In the genomic region with DNA sequence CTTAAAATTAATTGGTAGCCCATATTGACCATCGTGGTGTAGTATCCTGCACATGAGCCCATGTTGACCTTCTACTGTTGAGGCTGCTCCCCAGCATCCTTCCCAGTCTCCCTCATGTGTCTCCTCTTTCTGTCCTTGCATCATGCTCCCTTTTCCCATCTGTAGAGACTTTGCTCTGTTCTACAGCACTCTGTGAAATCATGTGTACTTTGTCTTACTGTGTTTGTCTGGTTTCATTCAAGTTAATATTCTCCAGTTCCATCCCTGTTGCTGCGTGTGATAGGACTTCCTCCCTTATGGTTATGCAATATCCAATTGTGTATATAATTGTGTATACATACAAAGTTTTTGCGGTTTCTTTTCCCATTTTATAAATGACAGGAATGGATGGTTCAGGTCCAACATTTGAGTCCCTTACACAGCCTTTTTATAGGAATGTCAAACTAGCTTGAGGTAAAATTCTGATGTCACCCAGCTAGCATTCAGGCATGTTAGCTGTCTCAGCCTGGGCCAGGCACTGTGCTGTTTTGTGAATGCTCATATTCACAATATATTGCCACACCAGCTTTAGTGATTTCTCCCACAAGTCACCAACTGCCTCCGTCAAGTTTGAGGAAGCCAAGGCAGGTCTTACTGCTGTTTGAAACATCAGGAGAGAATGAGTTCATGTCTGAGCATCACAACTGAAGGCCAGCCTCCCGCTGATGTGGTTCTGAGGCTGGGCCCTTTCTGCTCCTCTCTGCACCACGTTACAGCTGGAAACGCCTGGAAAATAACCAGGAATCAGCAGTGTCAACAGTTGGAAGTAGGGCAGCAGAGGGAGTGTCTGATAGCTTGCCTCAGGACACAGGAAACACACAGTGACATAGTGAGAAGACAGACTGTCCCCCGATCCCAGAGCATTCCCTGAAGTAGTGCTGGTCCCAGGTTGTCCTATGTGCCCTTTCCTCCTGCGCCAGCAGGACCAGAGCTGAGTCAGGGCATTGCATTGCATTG, we compare ENCODE assay signal across 13 mouse cellular contexts.
DNase-seq lines count a peak whose midpoint lies in the region; ATAC-seq and TF ChIP-seq lines count a peak whose summit lies in the region.
"Had no signal": no experiment of that assay in that cellular context is flagged by ENCODE, and none has a peak within 500 bp of the region (broad histone marks: within the 10 kb centered on the region; RNA-seq: fewer than 3 reads in every experiment).

No protein-coding gene starts in this region.

- H3K9me3 ChIP-seq in kidney, embryonic 15.5 days (replicated peaks), result no peaks in the 10 kb centered on the region
- no peaks in the 10 kb centered on the region for H3K9me3 ChIP-seq in liver, postnatal 0 days (ENCODE audit: low read length)
- no peaks in the 10 kb centered on the region for H3K9me3 ChIP-seq in forebrain, embryonic 14.5 days (replicated peaks; ENCODE audit: control insufficient read depth, low read length)

- TF ChIP-seq POLR2A in heart, adult 2 months (IDR thresholded peaks at IDR 0.05; ENCODE audit: insufficient read depth, low read depth, low read length), result no peak

- H3K4me1 ChIP-seq in kidney, embryonic 15.5 days, result 0 out of 2 replicates have a peak, but pooled peaks cover 1% of the 10 kb centered on the region
- peaks cover 5% of the 10 kb centered on the region for H3K4me1 ChIP-seq in heart, adult 2 months (ENCODE audit: control insufficient read depth, insufficient read depth, low read length)
- peaks cover 19% of the 10 kb centered on the region; the same call in 1 of the 2 replicates for H3K4me1 ChIP-seq in liver, postnatal 0 days (ENCODE audit: insufficient read depth)
- H3K4me1 ChIP-seq in forebrain, embryonic 14.5 days (ENCODE audit: control insufficient read depth, insufficient read depth, low read length), result no peaks in the 10 kb centered on the region

- 88% methylated on average over 9 of the region's 9 CpGs for WGBS in kidney, embryonic 15.5 days
- WGBS in heart, adult 2 months, result 54% methylated on average over 9 of the region's 9 CpGs
- WGBS in liver, postnatal 0 days (ENCODE audit: insufficient replicate concordance), result 53% methylated on average over 9 of the region's 9 CpGs
- WGBS in forebrain, embryonic 14.5 days, result 96% methylated on average over 9 of the region's 9 CpGs

- no peak for ATAC-seq in kidney, embryonic 15.5 days (replicated peaks; ENCODE audit: low FRiP score)
- ATAC-seq in liver, postnatal 0 days, result peak; percentile 86
- no peak for ATAC-seq in forebrain, embryonic 14.5 days
- ATAC-seq: hindbrain, embryonic 16.5 days had no signal

- peaks cover 3% of the 10 kb centered on the region for H3K79me2 ChIP-seq in heart, adult 2 months (replicated peaks; ENCODE audit: control insufficient read depth, insufficient read depth, low read length)

- no peaks in the 10 kb centered on the region for H3K27me3 ChIP-seq in kidney, embryonic 15.5 days
- H3K27me3 ChIP-seq in heart, adult 2 months (ENCODE audit: control insufficient read depth, insufficient read depth, low read length), result no peaks in the 10 kb centered on the region
- no peaks in the 10 kb centered on the region for H3K27me3 ChIP-seq in liver, postnatal 0 days (ENCODE audit: insufficient read depth, low read length)
- H3K27me3 ChIP-seq in forebrain, embryonic 14.5 days (replicated peaks; ENCODE audit: control insufficient read depth, insufficient read depth, low read length), result no peaks in the 10 kb centered on the region

- DNase-seq in kidney, postnatal 10 days, result peak; percentile 32
- peak in 1 of 2 experiments; percentile 59 for DNase-seq in heart, adult 2 months
- peak; percentile 22 to 25 for DNase-seq in heart, postnatal 36 days
- no peak for DNase-seq in liver, postnatal 0 days
- no peak for DNase-seq in urinary bladder, postnatal 4 days (ENCODE audit: low spot score in 2 of 2)
- DNase-seq in retina, embryonic 14.5 days (ENCODE audit: low spot score), result no peak
- DNase-seq in forebrain, embryonic 14.5 days (ENCODE audit: low spot score), result no peak
- DNase-seq: cerebellum, adult 2 months; gastrocnemius, postnatal 14 days; lung, embryonic 14.5 days; right cerebral cortex, postnatal 4 days had no signal

- H3K9ac ChIP-seq in kidney, embryonic 15.5 days, result no peak overlapping the region
- no peak overlapping the region for H3K9ac ChIP-seq in heart, adult 2 months (ENCODE audit: low read depth, low read length)
- no peak overlapping the region for H3K9ac ChIP-seq in liver, postnatal 0 days (replicated peaks)
- H3K9ac ChIP-seq in forebrain, embryonic 14.5 days (ENCODE audit: low read length), result no peak overlapping the region
- H3K9ac ChIP-seq: lung, embryonic 14.5 days had no signal

- no peak for TF ChIP-seq EP300 in heart, adult 2 months (IDR thresholded peaks at IDR 0.05; ENCODE audit: insufficient read depth, low read depth, low read length)
- peak; percentile 49; the same call in 1 of the 2 replicates for TF ChIP-seq EP300 in liver, postnatal 0 days (IDR thresholded peaks at IDR 0.05; ENCODE audit: low read depth)

- no peak overlapping the region for H3K4me2 ChIP-seq in kidney, embryonic 15.5 days
- H3K4me2 ChIP-seq in liver, postnatal 0 days (ENCODE audit: low read depth, low read length), result 0 out of 2 replicates have a peak overlapping the region, but pooled peaks have one; percentile 20
- no peak overlapping the region for H3K4me2 ChIP-seq in forebrain, embryonic 14.5 days (ENCODE audit: low read length)
- H3K4me2 ChIP-seq: lung, embryonic 14.5 days had no signal

- intact Hi-C loops in heart, adult 2 months (cut with DNase I), result no loop called here
- intact Hi-C loops in heart, postnatal 36 days (cut with DNase I), result no loop called here

- H3K4me3 ChIP-seq in kidney, embryonic 15.5 days (replicated peaks), result no peak overlapping the region
- no peak overlapping the region for H3K4me3 ChIP-seq in heart, adult 2 months
- H3K4me3 ChIP-seq in liver, postnatal 0 days (ENCODE audit: low read depth, low read length), result no peak overlapping the region
- no peak overlapping the region for H3K4me3 ChIP-seq in forebrain, embryonic 14.5 days (ENCODE audit: low read depth, low read length)

- no peak for TF ChIP-seq CTCF in heart, adult 2 months (IDR thresholded peaks at IDR 0.05)
- TF ChIP-seq CTCF in liver, postnatal 0 days (IDR thresholded peaks at IDR 0.05; ENCODE audit: low read depth), result no peak

- H3K27ac ChIP-seq in kidney, embryonic 15.5 days, result no peak overlapping the region
- peak overlapping the region; percentile 16 for H3K27ac ChIP-seq in heart, adult 2 months
- peak overlapping the region; percentile 91 for H3K27ac ChIP-seq in liver, postnatal 0 days (ENCODE audit: low read depth)
- no peak overlapping the region for H3K27ac ChIP-seq in forebrain, embryonic 14.5 days (ENCODE audit: low read depth, low read length)

- peaks cover 9% of the 10 kb centered on the region for H3K36me3 ChIP-seq in kidney, embryonic 15.5 days
- H3K36me3 ChIP-seq in heart, adult 2 months (ENCODE audit: control insufficient read depth, insufficient read depth, low read length), result 0 out of 2 replicates have a peak, but pooled peaks cover 2% of the 10 kb centered on the region
- no peaks in the 10 kb centered on the region for H3K36me3 ChIP-seq in liver, postnatal 0 days (replicated peaks; ENCODE audit: insufficient read depth, low read length)
- peaks cover 4% of the 10 kb centered on the region; the same call in 1 of the 2 replicates for H3K36me3 ChIP-seq in forebrain, embryonic 14.5 days (ENCODE audit: control insufficient read depth, insufficient read depth, low read length)

Comparison
In these comparisons a context has a peak if more than half of its experiments do, and no peak if none do; other contexts are left out.
1. DNase-seq: peak in kidney, postnatal 10 days (single experiment) and heart, postnatal 36 days (2 of 2); none in liver, postnatal 0 days (single experiment), urinary bladder, postnatal 4 days (0 of 2), retina, embryonic 14.5 days (single experiment) and forebrain, embryonic 14.5 days (single experiment).
2. H3K27ac ChIP-seq: peak in heart, adult 2 months (single experiment) and liver, postnatal 0 days (single experiment); none in kidney, embryonic 15.5 days (single experiment) and forebrain, embryonic 14.5 days (single experiment).